Mouse (Mus musculus) 3134 (cell line): ENCODE results near the gene Mlec.
A peak's percentile ranks its signal among the peaks of the same experiment; 100 is the strongest.
"Not testable (repeated sequence)": the region's sequence is repeated elsewhere in the genome, so short reads cannot be mapped to it uniquely, and the experiment has no call there.

Experiments used
- DNase-seq: peaks from one replicate; pipeline ENCODE4 v3.0.0-alpha.2; 2011; ENCODE audit warnings: low spot score; ENCODE audit not compliant: insufficient read length; ENCODE audit errors: extremely low read depth

The Mlec gene

GRCm38 (mm10) chr5:115129328-115129727, 28.7 kb downstream of the Mlec start:
- DNase-seq = no peak

GRCm38 (mm10) chr5:115127421-115128179, 30.4 kb downstream of the Mlec start:
- DNase-seq = no peak

GRCm38 (mm10) chr5:115126578-115127312, 31.2 kb downstream of the Mlec start:
- DNase-seq = peak; percentile 34

GRCm38 (mm10) chr5:115125211-115125871, 32.6 kb downstream of the Mlec start:
- DNase-seq = peak; percentile 67

GRCm38 (mm10) chr5:115124690-115125089, 33.3 kb downstream of the Mlec start:
- no peak for DNase-seq

GRCm38 (mm10) chr5:115120978-115121377, 37.0 kb downstream of the Mlec start:
- peak; percentile 52 for DNase-seq

GRCm38 (mm10) chr5:115118961-115119570, 38.9 kb downstream of the Mlec start, which contains the start of gene Acads:
Gene Acads, minus strand, starts transcription at chr5:115119346.
- peak; percentile 94 for DNase-seq

GRCm38 (mm10) chr5:115117467-115117866, 40.5 kb downstream of the Mlec start:
- DNase-seq = no peak

- DNase-seq = no peak
These were observed 41.6 kb downstream of the Mlec start for GRCm38 (mm10) chr5:115116426-115116825.

GRCm38 (mm10) chr5:115114501-115114900, 43.5 kb downstream of the Mlec start:
- DNase-seq = no peak

GRCm38 (mm10) chr5:115113244-115113643, 44.7 kb downstream of the Mlec start:
- DNase-seq = no peak

- DNase-seq = no peak
These were observed 46.8 kb downstream of the Mlec start for GRCm38 (mm10) chr5:115111156-115111555.

- DNase-seq = not testable (repeated sequence)
These were observed 54.7 kb downstream of the Mlec start for GRCm38 (mm10) chr5:115103253-115103652.

- DNase-seq = no peak
These were observed 55.7 kb downstream of the Mlec start for GRCm38 (mm10) chr5:115102231-115102630.

GRCm38 (mm10) chr5:115100473-115100872, 57.5 kb downstream of the Mlec start:
- DNase-seq = no peak

- no peak for DNase-seq
These were observed 58.0 kb downstream of the Mlec start for GRCm38 (mm10) chr5:115099991-115100390.

GRCm38 (mm10) chr5:115099530-115099929, 58.4 kb downstream of the Mlec start:
- no peak for DNase-seq

GRCm38 (mm10) chr5:115098195-115098594, 59.8 kb downstream of the Mlec start, which contains the start of gene Gm10401:
Gene Gm10401, minus strand, starts transcription at chr5:115098295.
- DNase-seq = no peak
